In genomic region chr13:60364778-60365672, GRCm38 (mm10) we compare ENCODE assay signal across 9 mouse cellular contexts.
DNase-seq lines count a peak whose midpoint lies in the region; TF ChIP-seq lines count a peak whose summit lies in the region.
"Had no signal": no experiment of that assay in that cellular context is flagged by ENCODE, and none has a peak within 500 bp of the region (broad histone marks: within the 10 kb centered on the region; RNA-seq: fewer than 3 reads in every experiment).

No protein-coding gene starts in this region.

- DNase-seq in retina, postnatal 1 day = peak; percentile 16
- no peak for DNase-seq in retina, embryonic 14.5 days (ENCODE audit: low spot score)
- peak; percentile 57 for DNase-seq in gastrocnemius, adult 2 months
- peak; percentile 10 to 19 for DNase-seq in kidney, postnatal 36 days
- no peak for DNase-seq in left cerebral cortex, postnatal 14 days (ENCODE audit: low spot score in 2 of 2)
- DNase-seq in adrenal gland, postnatal 36 days = no peak
- DNase-seq in urinary bladder, adult 2 months (ENCODE audit: low spot score) = no peak
- DNase-seq: right cerebral cortex, postnatal 25 days had no signal

- intact Hi-C loops in gastrocnemius, adult 2 months (cut with DNase I) = no loop called here
- intact Hi-C loops in left cerebral cortex, postnatal 14 days (cut with DNase I) = no loop called here

- TF ChIP-seq CTCF in gastrocnemius, adult 2 months (IDR thresholded peaks at IDR 0.05) = no peak

- H3K4me3 ChIP-seq in gastrocnemius, adult 2 months = peak overlapping the region; percentile 54
- H3K4me3 ChIP-seq: liver, embryonic 15.5 days had no signal

- peak overlapping the region; percentile 50 for H3K27ac ChIP-seq in gastrocnemius, adult 2 months
- H3K27ac ChIP-seq: liver, embryonic 15.5 days had no signal

Comparison
In these comparisons a context has a peak if more than half of its experiments do, and no peak if none do; other contexts are left out.
1. DNase-seq: peak in retina, postnatal 1 day (single experiment), gastrocnemius, adult 2 months (single experiment) and kidney, postnatal 36 days (2 of 2); none in retina, embryonic 14.5 days (single experiment), left cerebral cortex, postnatal 14 days (0 of 2), adrenal gland, postnatal 36 days (0 of 2) and urinary bladder, adult 2 months (single experiment).